Mouse (Mus musculus) lung, adult 10 weeks (tissue): Measurements from ENCODE around the gene Fpr1. TPM values are rescaled to one million over a fixed set of nuclear protein-coding genes. Genes with fewer than 3 reads are reported as not detected.

Experiments used
- polyA plus RNA-seq: library from polyadenylated mRNA; stranded (reverse); fragments of 350-450 nt; fragmentation: Illumina TruSeq; extraction: RNeasy Lipid Tissue Mini Kit (QIAGEN cat#74804); gene quantifications from one replicate; pipeline ENCODE4 v1.2.3, GENCODE M21; 2014; ENCODE audit warnings: low read depth, low replicate concordance; ENCODE audit not compliant: insufficient read depth

Gene Fpr1
- polyA plus RNA-seq: 18.4 TPM

DNA sequence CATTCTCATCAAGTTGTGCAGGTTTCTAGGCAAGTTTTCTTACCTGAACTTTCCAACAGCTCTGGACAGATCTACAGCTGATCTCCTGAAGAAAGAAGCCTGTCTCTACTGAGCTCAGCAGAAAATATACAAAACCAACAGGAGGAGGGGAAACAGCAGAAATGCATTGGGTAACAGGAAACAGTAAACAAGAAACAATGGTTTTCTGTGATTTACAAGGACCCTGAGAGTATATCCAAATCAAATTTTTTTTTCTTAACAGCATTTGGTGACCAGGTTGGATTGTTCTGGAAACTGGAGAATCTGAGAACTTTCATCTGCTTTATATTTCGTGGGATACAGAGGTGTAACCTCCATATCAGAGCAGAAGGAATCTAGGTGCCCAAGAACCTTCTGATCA lies at the start of gene Fpr1:
TSS of gene Fpr1 (minus strand) at position 101 of the 400 bp plus-strand sequence.

DNA sequence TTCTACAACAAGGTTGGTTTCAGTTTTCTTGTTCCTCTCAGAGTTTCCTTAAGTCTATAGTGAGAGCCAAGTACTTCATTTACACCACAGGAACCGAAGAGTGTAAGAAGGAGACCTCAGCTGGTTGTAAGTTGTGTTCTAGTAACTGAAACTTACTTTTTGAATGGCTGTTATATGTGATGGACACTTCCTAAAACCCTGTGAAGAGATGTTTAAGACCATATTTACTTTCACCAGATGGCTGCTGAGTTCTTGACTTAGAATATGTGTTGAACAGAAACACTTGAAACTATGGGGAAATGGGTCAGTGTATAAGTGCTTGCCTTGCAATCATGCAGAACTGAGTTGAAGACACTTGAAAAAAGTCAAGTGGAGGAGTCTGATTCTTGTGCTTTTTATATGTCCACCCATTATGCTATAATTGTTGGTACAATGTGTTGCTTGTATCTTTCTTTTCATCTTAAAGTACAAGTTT lies 4.1 kb upstream of the Fpr1 start, which contains the start of the genes Fpr2 and Fpr3:
TSS of gene Fpr2 (plus strand) at position 51 of the 475 bp plus-strand sequence.
TSS of gene Fpr3 (plus strand) at position 79 of the 475 bp plus-strand sequence.

DNA sequence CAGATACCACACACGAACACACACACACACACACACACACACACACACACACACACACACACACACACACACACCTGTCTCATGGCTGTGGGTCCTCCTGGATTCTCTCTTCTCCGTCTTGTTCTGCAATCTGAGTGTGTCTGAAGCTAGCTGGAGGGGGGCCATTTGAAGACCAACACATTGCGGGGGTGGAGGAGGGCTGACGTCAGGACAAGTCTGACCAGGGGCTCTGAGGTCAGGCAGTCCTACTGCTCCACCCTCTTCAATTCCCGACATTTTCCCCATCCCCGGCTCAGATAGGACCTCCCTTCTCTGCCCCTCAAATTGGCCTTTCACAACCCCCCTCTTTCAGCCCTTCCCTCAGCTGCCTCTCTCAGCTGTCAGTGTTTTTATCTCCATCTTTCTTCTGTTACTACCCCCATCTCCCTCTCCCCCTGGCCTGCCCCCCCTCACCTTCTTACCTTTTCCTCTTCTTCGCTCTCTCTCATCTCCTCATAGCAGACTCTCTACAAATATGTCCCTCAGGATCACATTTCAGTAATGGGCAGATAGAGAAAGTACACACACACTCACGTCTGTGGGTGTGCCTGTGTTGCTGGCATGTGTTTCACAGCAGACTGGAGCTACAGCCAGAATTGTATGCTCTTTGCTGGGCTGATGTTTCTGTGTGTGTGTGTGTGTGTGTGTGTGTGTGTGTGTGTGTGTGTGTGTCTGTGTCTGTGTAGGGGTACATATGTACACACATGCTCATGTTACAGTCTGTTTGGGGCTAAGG lies 28.5 kb downstream of the Fpr1 start, which contains the start of gene Has1:
TSS of gene Has1 (minus strand) at position 142 of the 775 bp plus-strand sequence.

DNA sequence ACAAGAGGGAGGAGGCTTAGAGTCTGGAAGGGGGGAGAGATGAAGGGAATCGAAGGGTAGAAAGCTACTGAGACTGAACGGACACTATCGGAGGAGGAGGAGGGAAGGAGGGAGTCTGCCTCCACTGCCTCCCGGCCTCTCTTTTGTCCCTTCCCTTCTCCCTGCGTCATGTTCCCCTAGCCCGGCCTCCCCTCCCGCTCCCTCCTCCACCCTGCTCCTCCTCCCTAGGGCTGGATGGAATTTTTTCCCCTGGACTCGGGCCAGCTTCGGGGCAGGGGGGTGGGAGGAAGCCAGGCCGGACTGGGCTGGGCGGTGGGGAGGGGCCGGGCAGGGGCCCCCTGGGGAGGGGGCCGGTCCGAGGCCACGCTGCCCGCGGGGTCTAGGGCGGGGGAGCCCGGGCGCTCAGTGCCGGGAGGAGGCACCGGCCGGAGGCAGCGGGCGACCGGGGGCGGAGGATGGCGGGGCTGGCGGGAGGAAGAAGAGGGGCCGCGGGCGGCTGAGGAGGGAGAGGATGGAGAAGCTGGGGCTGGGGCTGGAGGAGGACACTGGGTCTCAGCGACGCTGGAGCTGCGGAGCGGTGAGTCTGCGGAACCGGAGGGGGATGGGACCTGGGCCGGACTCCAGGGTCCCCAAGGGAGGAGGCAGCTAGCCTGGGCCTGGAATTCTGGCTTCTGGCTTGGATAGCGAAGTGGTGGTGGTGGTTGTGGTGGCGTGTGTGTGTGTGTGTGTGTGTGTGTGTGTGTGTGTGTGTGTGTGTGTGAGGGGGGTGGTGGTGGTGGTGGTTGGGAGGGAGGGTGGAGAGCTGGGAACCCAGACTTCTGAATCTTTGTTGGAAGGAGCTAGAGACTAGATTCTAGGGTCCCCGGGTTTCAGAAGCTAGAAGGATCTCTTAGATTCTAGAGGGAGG lies 56.7 kb downstream of the Fpr1 start, which contains the start of gene Spaca6:
TSS of gene Spaca6 (plus strand) at position 408 of the 907 bp plus-strand sequence.

Other genes starting within 250 kb of the Fpr1 start
- gene Vmn2r90, start 180.2 kb downstream of the Fpr1 start, polyA plus RNA-seq: not detected
- 13.0 TPM for gene Spaca6, start 56.8 kb downstream of the Fpr1 start, polyA plus RNA-seq
- gene Has1, start 28.7 kb downstream of the Fpr1 start, polyA plus RNA-seq: 3.3 TPM
- 20.2 TPM for gene Fpr2, start 3.9 kb upstream of the Fpr1 start, polyA plus RNA-seq
- gene Fpr3, start 3.9 kb upstream of the Fpr1 start, polyA plus RNA-seq: not detected
- not detected for gene Fpr-rs4, start 137.8 kb upstream of the Fpr1 start, polyA plus RNA-seq
- gene Vmn2r124, start 165.5 kb upstream of the Fpr1 start, polyA plus RNA-seq: not detected
- gene Vmn2r91, start 201.1 kb upstream of the Fpr1 start, polyA plus RNA-seq: not detected